Mouse (Mus musculus) limb, embryonic 11.5 days (tissue): ENCODE results near the gene Fosl1. TPM values are rescaled to one million over a fixed set of nuclear protein-coding genes. Genes with fewer than 3 reads are reported as not detected.
A peak's percentile ranks its signal among the peaks of the same experiment; 100 is the strongest.
"Not testable (repeated sequence)": the region's sequence is repeated elsewhere in the genome, so short reads cannot be mapped to it uniquely, and the experiment has no call there.

ENCODE experiments used
- ATAC-seq: fragments of 200-750 bp; cut with Nextera tagmentation; 2 replicates; pipeline ENCODE4 v1.8.0; 2017; ENCODE audit warnings: low read depth; ENCODE audit not compliant: insufficient number of reproducible peaks, low FRiP score, low TSS enrichment
- DNase-seq: peaks from one replicate; pipeline ENCODE4 v3.0.0-alpha.2; 2015; ENCODE audit warnings: low spot score
- H3K27ac ChIP-seq: fragments of 300-500 bp; sonication (generic); replicated peaks from 2 replicates; pipeline ENCODE4 v1.5.1; 2014; ENCODE audit warnings: low read depth, mild to moderate bottlenecking, low read length
- H3K27me3 ChIP-seq: fragments of 300-500 bp; sonication (generic); 2 replicates; pipeline ENCODE4 v1.6.1; 2014; ENCODE audit warnings: mild to moderate bottlenecking, low read length, mixed read lengths; ENCODE audit not compliant: control insufficient read depth, insufficient read depth
- H3K36me3 ChIP-seq: fragments of 300-500 bp; sonication (generic); 2 replicates; pipeline ENCODE4 v1.6.1; 2014; ENCODE audit warnings: mild to moderate bottlenecking, low read length, moderate library complexity, mixed read lengths; ENCODE audit not compliant: control insufficient read depth, insufficient read depth
- H3K4me1 ChIP-seq: fragments of 300-500 bp; sonication (generic); 2 replicates; pipeline ENCODE4 v1.6.1; 2014; ENCODE audit warnings: low read length, mixed read lengths; ENCODE audit not compliant: control insufficient read depth, insufficient read depth
- H3K4me2 ChIP-seq: fragments of 300-500 bp; sonication (generic); 2 replicates; pipeline ENCODE4 v1.6.1; 2014; ENCODE audit warnings: low read depth, mild to moderate bottlenecking, moderate library complexity; ENCODE audit not compliant: severe bottlenecking
- H3K4me3 ChIP-seq: fragments of 300-500 bp; sonication (generic); 2 replicates; pipeline ENCODE4 v1.5.1; 2014; ENCODE audit warnings: low read depth, low read length
- H3K9ac ChIP-seq: fragments of 300-500 bp; sonication (generic); 2 replicates; pipeline ENCODE4 v1.6.1; 2014; ENCODE audit warnings: mild to moderate bottlenecking, low read length
- H3K9me3 ChIP-seq: fragments of 300-500 bp; sonication (generic); 2 replicates; pipeline ENCODE4 v1.6.1; 2016; ENCODE audit warnings: low read length; ENCODE audit not compliant: control insufficient read depth
- WGBS: fragments of 180-500 bp; shearing (Covaris S2); extraction: QIAGEN DNeasy Blood & Tissue Kit; methylation state at CpG from one replicate; pipeline ENCODE4 v1.1.7; 2014; 5-methylcytosine and 5-hydroxymethylcytosine counted together
- polyA plus RNA-seq: library from polyadenylated mRNA; unstranded; fragments of >200 nt; fragmentation: Nextera tagmentation; extraction: Ambion mirVana; gene quantifications from 2 replicates; pipeline ENCODE4 v1.2.1, GENCODE M21; 2014

The Fosl1 gene
- polyA plus RNA-seq, result not detected in 2 replicates

- DNase-seq (peak; percentile 80), ATAC-seq (peak; percentile 67)
- no peak within 1 kb of the TSS for H3K27ac ChIP-seq
- H3K4me1 ChIP-seq, result peaks cover 15% of the 10 kb centered on the region
- H3K4me3 ChIP-seq, result peak within 1 kb of the TSS; percentile 40
- no peaks in the 10 kb centered on the region for H3K9me3 ChIP-seq
- peak within 1 kb of the TSS; percentile 7; the same call in 1 of the 2 replicates for H3K9ac ChIP-seq
- H3K27me3 ChIP-seq, result peaks cover 36% of the 10 kb centered on the region
- H3K36me3 ChIP-seq, result no peaks in the 10 kb centered on the region
- 1% methylated on average over 70 of the region's 70 CpGs for WGBS
- H3K4me2 ChIP-seq, result peak within 1 kb of the TSS; percentile 94
These were observed at the start of gene Fosl1 for GRCm38 (mm10) chr19:5447515-5448353. Fosl1 (plus strand) TSS chr19:5447547.

GRCm38 (mm10) chr19:5401073-5401472 is 46.3 kb upstream of the Fosl1 start:
- not testable (repeated sequence) for H3K9me3 ChIP-seq, H3K4me3 ChIP-seq, H3K4me1 ChIP-seq, H3K27me3 ChIP-seq, H3K9ac ChIP-seq, DNase-seq, H3K4me2 ChIP-seq, ATAC-seq, H3K27ac ChIP-seq, H3K36me3 ChIP-seq
- 74% methylated on average over 4 of the region's 4 CpGs for WGBS

GRCm38 (mm10) chr19:5402293-5402692 is 45.1 kb upstream of the Fosl1 start, which contains the start of gene Tsga10ip:
Tsga10ip (minus strand) TSS chr19:5402526.
- Histone ChIP-seq H3K4me2 (no peak within 1 kb of the TSS), H3K9me3 (no peaks in the 10 kb centered on the region), H3K27me3 (no peaks in the 10 kb centered on the region), H3K36me3 (no peaks in the 10 kb centered on the region), H3K9ac (no peak within 1 kb of the TSS), H3K4me1 (0 out of 2 replicates have a peak, but pooled peaks cover 2% of the 10 kb centered on the region), H3K27ac (no peak within 1 kb of the TSS), H3K4me3 (no peak within 1 kb of the TSS)
- no peak for DNase-seq
- WGBS, result 78% methylated on average over 8 of the region's 8 CpGs
- ATAC-seq, result no peak

GRCm38 (mm10) chr19:5405924-5406323 is 41.4 kb upstream of the Fosl1 start:
- Histone ChIP-seq H3K9me3 (no peaks in the 10 kb centered on the region), H3K4me2 (peak overlapping the region; percentile 57), H3K27me3 (no peaks in the 10 kb centered on the region), H3K4me1 (0 out of 2 replicates have a peak, but pooled peaks cover 5% of the 10 kb centered on the region), H3K27ac (peak overlapping the region; percentile 33; the same call in 1 of the 2 replicates), H3K9ac (peak overlapping the region; percentile 55), H3K4me3 (peak overlapping the region; percentile 30), H3K36me3 (no peaks in the 10 kb centered on the region)
- no peak for DNase-seq
- WGBS, result 27% methylated on average over 7 of the region's 7 CpGs
- no peak for ATAC-seq

- Histone ChIP-seq H3K27ac (peak overlapping the region; percentile 86), H3K4me2 (peak overlapping the region; percentile 73), H3K4me3 (peak overlapping the region; percentile 47), H3K9ac (peak overlapping the region; percentile 73)
- not testable (repeated sequence) for H3K27me3 ChIP-seq, H3K9me3 ChIP-seq, H3K36me3 ChIP-seq, H3K4me1 ChIP-seq
- WGBS, result 13% methylated on average over 23 of the region's 25 CpGs
- 0 out of 2 replicates have a peak, but pooled peaks have one; percentile 33 for ATAC-seq
- peak; percentile 71 for DNase-seq
These were observed 40.7 kb upstream of the Fosl1 start for GRCm38 (mm10) chr19:5406531-5407126.

- H3K9me3 ChIP-seq, result no peaks in the 10 kb centered on the region
- no peaks in the 10 kb centered on the region for H3K27me3 ChIP-seq
- 0 out of 2 replicates have a peak, but pooled peaks cover 5% of the 10 kb centered on the region for H3K4me1 ChIP-seq
- H3K4me3 ChIP-seq, result peak overlapping the region; percentile 47
- H3K4me2 ChIP-seq, result peak overlapping the region; percentile 73
- peak; percentile 77 for DNase-seq
- ATAC-seq, result no peak
- H3K36me3 ChIP-seq, result no peaks in the 10 kb centered on the region
- H3K27ac ChIP-seq, result peak overlapping the region; percentile 86
- peak overlapping the region; percentile 73 for H3K9ac ChIP-seq
- 17% methylated on average over 7 of the region's 7 CpGs for whole genome bisulfite sequencing
These were observed 40.2 kb upstream of the Fosl1 start for GRCm38 (mm10) chr19:5407133-5407532.

GRCm38 (mm10) chr19:5408057-5409001 is 39.0 kb upstream of the Fosl1 start:
- DNase-seq (no peak), ATAC-seq (no peak)
- Histone ChIP-seq H3K4me1 (0 out of 2 replicates have a peak, but pooled peaks cover 5% of the 10 kb centered on the region), H3K9me3 (no peaks in the 10 kb centered on the region), H3K4me2 (peak overlapping the region; percentile 73), H3K36me3 (no peaks in the 10 kb centered on the region), H3K9ac (no peak overlapping the region), H3K27ac (no peak overlapping the region), H3K27me3 (no peaks in the 10 kb centered on the region), H3K4me3 (no peak overlapping the region; the same call in 1 of the 2 replicates)
- 94% methylated on average over 13 of the region's 13 CpGs for WGBS
